Mouse (Mus musculus): ENCODE measurements around the gene Cacnb4. TPM values are rescaled to one million over a fixed set of nuclear protein-coding genes. Genes with fewer than 3 reads are reported as not detected.

Gene Cacnb4
- total and polyA plus RNA-seq, 3 experiments, result not detected

- no peaks in the 10 kb centered on the region for H3K4me1 ChIP-seq (ENCODE audit: control insufficient read depth in 1 of 2, insufficient read depth in 2 of 2, low read length in 2 of 2)
- no peaks in the 10 kb centered on the region for H3K79me2 ChIP-seq (ENCODE audit: control insufficient read depth, insufficient read depth, low read length, poor library complexity)
- H3K4me3 ChIP-seq (ENCODE audit: control insufficient read depth in 1 of 2, insufficient read depth in 1 of 2, low read depth in 2 of 2, low read length in 2 of 2), result no peak overlapping the region
- H3K9me3 ChIP-seq (replicated peaks; ENCODE audit: insufficient read depth, low read length), result no peaks in the 10 kb centered on the region
- TF ChIP-seq HCFC1 (IDR thresholded peaks at IDR 0.05; ENCODE audit: low read depth, low read length) (no peak), POLR2A (IDR thresholded peaks at IDR 0.05; ENCODE audit: control insufficient read depth in 1 of 2, insufficient read depth in 1 of 2, low read depth in 1 of 2, low read length in 2 of 2, poor library complexity in 1 of 2) (no peak), ZC3H11A (IDR thresholded peaks at IDR 0.05; ENCODE audit: low read depth, low read length) (no peak), KAT2A (conservative IDR thresholded peaks at IDR 0.05; ENCODE audit: low read depth, low read length) (no peak), E2F4 (IDR thresholded peaks at IDR 0.05; ENCODE audit: borderline replicate concordance, low read depth, low read length) (no peak), CHD2 (IDR thresholded peaks at IDR 0.05; ENCODE audit: low read length) (no peak), MEF2A (IDR thresholded peaks at IDR 0.05; ENCODE audit: extremely low read depth, insufficient replicate concordance, low read depth, low read length, poor library complexity, severe bottlenecking) (no peak), ZKSCAN1 (IDR thresholded peaks at IDR 0.05; ENCODE audit: low read depth, low read length) (no peak), UBTF (IDR thresholded peaks at IDR 0.05; ENCODE audit: borderline replicate concordance, insufficient read depth, low read depth, low read length) (no peak)
- H3K9ac ChIP-seq (ENCODE audit: control insufficient read depth, low read depth, low read length, poor library complexity, severe bottlenecking), result no peak overlapping the region
- H3K27me3 ChIP-seq (ENCODE audit: control insufficient read depth in 1 of 2, insufficient read depth in 2 of 2, low read length in 2 of 2), result no peaks in the 10 kb centered on the region; a peak in 1 of 4 replicates
- no peaks in the 10 kb centered on the region for H3K36me3 ChIP-seq (ENCODE audit: control insufficient read depth in 1 of 2, insufficient read depth in 2 of 2, low read length in 2 of 2)
- DNase-seq (ENCODE audit: low read depth, low spot score), result no peak
- H3K27ac ChIP-seq (ENCODE audit: control insufficient read depth, low read depth, low read length), result no peak overlapping the region
Measured at GRCm38 (mm10) chr2:52541068-52541467, 135.6 kb downstream of the Cacnb4 start.

GRCm38 (mm10) chr2:52539318-52539717 is 137.3 kb downstream of the Cacnb4 start:
- TF ChIP-seq KAT2A (conservative IDR thresholded peaks at IDR 0.05; ENCODE audit: low read depth, low read length), result no peak
- no peak for TF ChIP-seq USF2 (IDR thresholded peaks at IDR 0.05; ENCODE audit: borderline replicate concordance in 1 of 2, insufficient read depth in 1 of 2, low read depth in 1 of 2, low read length in 2 of 2)
- H3K79me2 ChIP-seq (ENCODE audit: control insufficient read depth, insufficient read depth, low read length, poor library complexity), result no peaks in the 10 kb centered on the region
- no peak for DNase-seq (ENCODE audit: low read depth, low spot score)
- no peaks in the 10 kb centered on the region; a peak in 1 of 4 replicates for H3K27me3 ChIP-seq (ENCODE audit: control insufficient read depth in 1 of 2, insufficient read depth in 2 of 2, low read length in 2 of 2)
- H3K36me3 ChIP-seq (ENCODE audit: control insufficient read depth in 1 of 2, insufficient read depth in 2 of 2, low read length in 2 of 2), result no peaks in the 10 kb centered on the region
- H3K9me3 ChIP-seq (replicated peaks; ENCODE audit: insufficient read depth, low read length), result no peaks in the 10 kb centered on the region
- H3K9ac ChIP-seq (ENCODE audit: control insufficient read depth, low read depth, low read length, poor library complexity, severe bottlenecking), result no peak overlapping the region
- no peak overlapping the region for H3K27ac ChIP-seq (ENCODE audit: control insufficient read depth, low read depth, low read length)
- no peak overlapping the region for H3K4me3 ChIP-seq (ENCODE audit: control insufficient read depth in 1 of 2, insufficient read depth in 1 of 2, low read depth in 2 of 2, low read length in 2 of 2)
- H3K4me1 ChIP-seq (ENCODE audit: control insufficient read depth in 1 of 2, insufficient read depth in 2 of 2, low read length in 2 of 2), result no peaks in the 10 kb centered on the region

GRCm38 (mm10) chr2:52537645-52538044 is 139.0 kb downstream of the Cacnb4 start:
- H3K9me3 ChIP-seq (replicated peaks; ENCODE audit: insufficient read depth, low read length), result no peaks in the 10 kb centered on the region
- no peaks in the 10 kb centered on the region for H3K27me3 ChIP-seq (ENCODE audit: control insufficient read depth in 1 of 2, insufficient read depth in 2 of 2, low read length in 2 of 2)
- no peak overlapping the region for H3K4me3 ChIP-seq (ENCODE audit: control insufficient read depth in 1 of 2, insufficient read depth in 1 of 2, low read depth in 2 of 2, low read length in 2 of 2)
- no peaks in the 10 kb centered on the region for H3K36me3 ChIP-seq (ENCODE audit: control insufficient read depth in 1 of 2, insufficient read depth in 2 of 2, low read length in 2 of 2)
- DNase-seq (ENCODE audit: low read depth, low spot score), result no peak
- H3K4me1 ChIP-seq (ENCODE audit: control insufficient read depth in 1 of 2, insufficient read depth in 2 of 2, low read length in 2 of 2), result no peaks in the 10 kb centered on the region
- no peak overlapping the region for H3K27ac ChIP-seq (ENCODE audit: control insufficient read depth, low read depth, low read length)
- TF ChIP-seq TCF12 (IDR thresholded peaks at IDR 0.05; ENCODE audit: low read depth, low read length) (no peak), POLR2A (IDR thresholded peaks at IDR 0.05; ENCODE audit: control insufficient read depth in 1 of 2, insufficient read depth in 1 of 2, low read depth in 1 of 2, low read length in 2 of 2, poor library complexity in 1 of 2) (no peak), RAD21 (IDR thresholded peaks at IDR 0.05; ENCODE audit: low read depth, low read length) (no peak), USF1 (IDR thresholded peaks at IDR 0.05; ENCODE audit: low read depth, low read length) (no peak), TAL1 (IDR thresholded peaks at IDR 0.05; ENCODE audit: low read length) (no peak), MYB (IDR thresholded peaks at IDR 0.05; ENCODE audit: low read depth, low read length) (no peak), CTCF (IDR thresholded peaks at IDR 0.05 in 2 of 3, conservative IDR thresholded peaks at IDR 0.05 in 1 of 3; ENCODE audit: control insufficient read depth in 1 of 3, insufficient read depth in 1 of 3, low read depth in 2 of 3, low read length in 3 of 3, poor library complexity in 1 of 3, severe bottlenecking in 1 of 3) (no peak), NELFE (IDR thresholded peaks at IDR 0.05; ENCODE audit: low read depth, low read length) (no peak), ZNF384 (IDR thresholded peaks at IDR 0.05; ENCODE audit: low read depth, low read length) (no peak), MAZ (IDR thresholded peaks at IDR 0.05; ENCODE audit: low read depth, low read length) (no peak), CHD2 (IDR thresholded peaks at IDR 0.05; ENCODE audit: low read length) (no peak), TBP (IDR thresholded peaks at IDR 0.05; ENCODE audit: low read depth, low read length) (no peak)
- no peaks in the 10 kb centered on the region for H3K79me2 ChIP-seq (ENCODE audit: control insufficient read depth, insufficient read depth, low read length, poor library complexity)
- H3K9ac ChIP-seq (ENCODE audit: control insufficient read depth, low read depth, low read length, poor library complexity, severe bottlenecking), result no peak overlapping the region

All from MEL (cell line).